Mouse (Mus musculus) spleen, postnatal 14 days (tissue): Measurements from ENCODE around the gene Ankrd11.

ENCODE experiments used
- DNase-seq, 2 experiments: peaks; one replicate each; pipeline ENCODE4 v3.0.0; 2021 to 2022; ENCODE audit warnings: low spot score in 2 of 2

Gene Ankrd11

GRCm38 (mm10) chr8:122927841-122928240 lies 114.2 kb downstream of the Ankrd11 start:
- DNase-seq, result no peak

GRCm38 (mm10) chr8:122926782-122927181 lies 115.3 kb downstream of the Ankrd11 start:
- peak in 1 of 2 experiments; percentile 25 for DNase-seq

- no peak for DNase-seq
Measured at GRCm38 (mm10) chr8:122925939-122926722, 115.9 kb downstream of the Ankrd11 start.

GRCm38 (mm10) chr8:122924091-122924490 lies 118.0 kb downstream of the Ankrd11 start:
- no peak for DNase-seq

- DNase-seq, result no peak
Measured at GRCm38 (mm10) chr8:122923431-122924090, 118.5 kb downstream of the Ankrd11 start.

GRCm38 (mm10) chr8:122922945-122923344 lies 119.1 kb downstream of the Ankrd11 start:
- no peak for DNase-seq

- DNase-seq, result no peak
Measured at GRCm38 (mm10) chr8:122920890-122921289, 121.2 kb downstream of the Ankrd11 start.

GRCm38 (mm10) chr8:122918438-122919107 lies 123.5 kb downstream of the Ankrd11 start:
- no peak for DNase-seq

GRCm38 (mm10) chr8:122917531-122918392 lies 124.3 kb downstream of the Ankrd11 start:
- DNase-seq, result no peak

GRCm38 (mm10) chr8:122916766-122917165 lies 125.3 kb downstream of the Ankrd11 start:
- DNase-seq, result no peak

GRCm38 (mm10) chr8:122912871-122913270 lies 129.2 kb downstream of the Ankrd11 start:
- DNase-seq, result no peak

GRCm38 (mm10) chr8:122912150-122912549 lies 129.9 kb downstream of the Ankrd11 start:
- no peak for DNase-seq

GRCm38 (mm10) chr8:122906463-122907021 lies 135.5 kb downstream of the Ankrd11 start:
- peak; percentile 78 to 86 for DNase-seq

- DNase-seq, result peak in 1 of 2 experiments; percentile 26
Measured at GRCm38 (mm10) chr8:122905346-122905745, 136.7 kb downstream of the Ankrd11 start.

GRCm38 (mm10) chr8:122904496-122904895 lies 137.6 kb downstream of the Ankrd11 start:
- DNase-seq, result no peak

GRCm38 (mm10) chr8:122903002-122903401 lies 139.1 kb downstream of the Ankrd11 start:
- no peak for DNase-seq

- no peak for DNase-seq
Measured at GRCm38 (mm10) chr8:122902581-122902980, 139.5 kb downstream of the Ankrd11 start.

- no peak for DNase-seq
Measured at GRCm38 (mm10) chr8:122901892-122902515, 140.1 kb downstream of the Ankrd11 start.

- no peak for DNase-seq
Measured at GRCm38 (mm10) chr8:122901476-122901875, 140.6 kb downstream of the Ankrd11 start.

GRCm38 (mm10) chr8:122899085-122899484 lies 143.0 kb downstream of the Ankrd11 start:
- DNase-seq, result no peak

- no peak for DNase-seq
Measured at GRCm38 (mm10) chr8:122898473-122898872, 143.6 kb downstream of the Ankrd11 start.
